Mouse (Mus musculus) lung, postnatal 25 days (tissue): ENCODE measurements around the gene Gemin8.

Experiments
- DNase-seq: peaks from one replicate; pipeline ENCODE4 v3.0.0; 2022; ENCODE audit warnings: low spot score

Gemin8 gene

DNA sequence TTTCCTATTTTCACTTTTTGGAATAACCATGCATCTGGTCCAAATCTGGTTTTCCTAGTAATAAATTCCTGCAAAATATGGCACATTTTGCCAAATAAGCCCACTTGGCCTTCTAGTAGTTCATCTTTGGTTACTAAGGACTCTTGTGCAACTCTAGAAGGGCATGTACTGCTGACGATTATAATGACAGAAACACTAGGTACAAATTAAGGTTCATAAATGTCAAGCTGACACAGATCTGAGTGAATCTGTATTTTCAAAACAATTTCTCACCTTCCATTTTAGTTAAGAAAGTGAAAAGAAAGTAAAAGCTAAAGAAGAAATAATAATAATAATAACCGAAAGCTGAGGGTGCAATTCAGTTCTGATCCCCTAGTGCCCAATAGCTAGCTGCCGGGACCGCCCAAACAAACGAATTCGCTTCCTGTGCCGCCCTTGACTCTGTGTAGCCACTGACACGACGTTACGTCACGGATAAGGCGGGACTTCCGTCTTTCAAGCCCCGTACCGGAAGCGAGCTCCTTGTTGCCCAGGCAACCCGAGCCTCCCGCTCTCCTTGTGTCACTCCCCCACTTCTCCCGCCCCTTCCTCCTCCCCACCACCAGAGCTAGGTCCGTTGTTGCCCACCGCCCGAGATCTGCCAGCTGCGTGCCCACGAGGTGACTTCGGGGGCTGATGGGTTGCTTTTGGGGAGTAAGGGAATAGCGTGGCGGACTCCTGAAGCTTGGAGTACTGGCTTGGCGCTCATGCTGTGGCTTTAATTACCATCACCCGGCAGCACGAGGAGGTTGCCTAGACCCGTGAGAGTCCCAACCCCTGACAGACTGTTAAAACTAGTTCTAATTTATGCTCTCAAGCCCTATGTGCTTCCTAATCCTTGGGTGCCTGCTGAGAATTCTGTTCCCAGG, at the start of gene Gemin8:
TSS of gene Gemin8 (plus strand) at position 563 of the 908 bp plus-strand sequence.
- DNase-seq, result peak; percentile 95

DNA sequence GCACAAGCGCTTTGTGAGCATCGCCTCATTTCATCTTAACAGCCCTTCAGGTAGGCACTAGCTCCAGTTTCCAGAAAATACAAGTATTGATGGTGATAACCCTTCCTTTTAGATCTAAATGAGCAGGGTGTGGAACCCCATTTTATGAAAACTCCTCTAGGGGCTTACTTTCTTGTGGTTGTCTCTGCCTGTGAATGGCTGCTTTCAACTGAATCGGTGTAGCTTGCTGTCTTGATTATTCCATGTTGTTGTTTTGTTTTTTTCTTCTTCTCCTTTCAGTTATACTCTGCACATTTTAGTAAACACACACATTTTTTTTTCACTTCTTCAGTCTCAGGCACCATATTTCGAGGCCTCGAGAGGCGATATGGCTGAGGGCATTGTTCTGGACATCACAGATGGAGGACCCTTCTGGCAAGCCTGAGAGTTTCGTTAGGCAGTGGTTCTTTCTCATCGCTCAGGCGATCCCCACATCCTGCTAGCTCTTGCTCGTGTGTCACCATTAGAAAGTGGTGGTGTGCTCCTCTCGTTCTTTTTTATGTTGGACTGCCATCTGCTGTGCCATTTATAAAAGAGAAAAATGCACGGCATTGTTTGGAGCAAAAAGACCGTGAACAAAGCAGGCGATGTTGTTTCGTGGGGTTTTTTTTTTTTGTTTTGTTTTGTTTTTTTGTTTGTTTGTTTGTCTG, 23.0 kb upstream of the Gemin8 start:
- no peak for DNase-seq

DNA sequence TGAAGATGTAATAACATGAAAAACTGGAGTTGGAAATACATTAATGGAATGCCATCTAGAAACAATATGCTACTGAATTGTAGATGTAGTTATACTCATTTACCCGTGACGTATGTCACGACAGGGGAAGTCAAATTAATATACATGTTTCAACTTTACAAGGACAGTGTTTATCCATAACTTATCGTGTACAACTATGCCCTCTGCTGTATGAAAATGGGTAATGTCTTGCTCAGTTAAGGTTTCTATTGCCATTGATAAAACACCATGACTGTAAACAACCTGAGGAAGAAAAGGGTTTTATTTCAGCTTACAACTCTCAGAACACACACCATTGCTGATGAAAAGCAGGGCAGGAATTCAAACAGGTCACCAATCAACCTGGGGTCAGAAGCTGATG, 7.5 kb upstream of the Gemin8 start:
- no peak for DNase-seq

DNA sequence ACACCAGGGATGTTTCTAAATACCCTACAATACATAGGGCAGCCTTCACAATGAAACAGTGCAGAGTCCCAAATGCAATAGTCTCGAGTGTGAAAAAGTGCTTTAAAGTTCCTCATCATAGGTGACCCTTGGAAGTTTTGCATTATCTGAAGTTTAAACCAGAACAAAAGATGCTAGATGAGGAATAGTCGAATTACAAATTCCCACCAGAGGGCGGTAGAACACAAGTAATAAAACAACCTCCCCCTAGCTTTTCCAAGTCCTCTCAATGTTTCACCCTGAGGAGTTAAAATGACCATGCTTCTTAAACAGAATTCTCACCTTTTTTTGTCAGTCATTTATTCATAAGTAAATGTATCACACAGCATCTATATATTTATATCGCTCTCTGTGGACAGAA, 2.9 kb upstream of the Gemin8 start:
- peak; percentile 24 for DNase-seq

DNA sequence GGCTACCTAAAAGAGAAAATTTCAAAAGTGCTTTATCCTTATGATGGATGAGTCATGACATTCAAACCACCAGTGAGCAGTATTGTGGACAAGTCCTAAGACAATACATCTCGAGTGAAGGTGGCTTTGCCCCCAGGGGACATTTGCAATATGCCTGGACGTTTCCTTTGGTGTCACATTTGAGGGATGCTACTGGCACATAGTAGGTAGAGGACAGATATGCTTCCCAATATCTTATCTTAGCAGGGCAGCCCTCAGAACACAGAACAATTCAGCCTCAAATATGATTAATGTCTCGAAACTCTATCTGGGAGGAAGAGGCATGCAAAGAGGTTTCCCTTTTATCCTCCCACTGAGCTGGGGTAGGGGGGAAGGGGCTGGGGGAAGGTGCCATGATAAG, 2.3 kb upstream of the Gemin8 start:
- no peak for DNase-seq

DNA sequence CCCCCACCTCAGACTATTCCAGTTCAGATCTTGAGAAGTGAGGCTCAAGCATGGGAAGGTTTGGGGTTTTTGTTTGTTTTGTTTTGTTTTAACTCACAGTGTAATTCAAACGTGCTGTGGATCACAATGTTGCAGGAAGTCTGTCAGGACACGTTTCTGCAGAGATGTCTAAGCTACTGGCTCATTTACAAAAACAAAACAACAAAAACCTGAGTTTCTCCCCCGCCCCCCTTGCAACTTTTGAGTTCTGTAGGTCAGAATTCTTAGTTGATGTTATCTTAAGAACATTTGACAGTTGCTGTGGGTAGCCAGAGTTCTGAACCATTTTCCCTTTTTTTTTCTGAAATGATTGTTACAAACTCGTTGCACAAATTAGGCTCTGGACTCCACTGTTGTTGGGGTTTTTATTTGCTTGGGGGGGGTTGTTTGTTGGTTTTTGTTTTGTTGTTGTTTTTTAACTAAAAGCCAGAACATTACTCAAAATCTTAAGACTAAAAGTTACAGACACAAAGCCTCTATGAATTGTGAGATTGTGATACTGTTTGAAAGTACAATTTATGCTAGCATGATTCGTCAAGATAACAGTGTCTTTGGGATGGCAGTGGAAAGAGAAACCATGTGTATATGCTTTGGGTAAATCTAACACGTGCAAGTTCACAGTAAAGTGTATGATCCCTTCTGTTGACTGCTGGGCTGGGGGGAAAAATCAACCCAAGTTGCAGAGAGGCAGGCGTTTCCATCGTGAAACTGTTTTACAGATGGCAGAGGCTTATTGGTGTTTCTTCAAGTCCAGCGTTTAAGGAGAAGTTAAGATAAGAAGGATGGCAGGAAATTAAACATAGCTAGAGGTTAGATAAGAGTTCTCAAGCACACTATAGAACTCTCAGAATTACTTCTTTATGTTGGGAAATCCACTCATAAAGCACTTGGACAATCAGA, 815 bp downstream of the Gemin8 start:
- no peak for DNase-seq

DNA sequence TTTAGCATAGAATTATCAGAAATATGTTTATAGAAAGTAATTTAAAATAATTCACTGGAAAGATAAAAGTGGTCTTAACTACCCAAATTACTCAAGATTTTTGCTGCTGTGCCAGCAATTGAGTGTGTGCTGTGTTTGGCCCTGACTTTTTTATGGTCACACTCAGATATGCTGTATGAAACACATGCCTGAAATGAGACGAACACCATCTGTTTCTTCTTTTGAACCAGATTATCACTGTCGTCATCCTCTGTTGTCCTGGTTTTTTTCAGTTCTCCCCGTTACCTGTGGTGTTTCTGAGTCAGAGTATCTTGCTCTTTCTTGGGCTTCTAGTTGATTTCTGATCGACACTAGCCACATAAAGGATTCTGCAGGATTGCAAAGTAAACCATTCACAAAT, 1.8 kb downstream of the Gemin8 start:
- no peak for DNase-seq

DNA sequence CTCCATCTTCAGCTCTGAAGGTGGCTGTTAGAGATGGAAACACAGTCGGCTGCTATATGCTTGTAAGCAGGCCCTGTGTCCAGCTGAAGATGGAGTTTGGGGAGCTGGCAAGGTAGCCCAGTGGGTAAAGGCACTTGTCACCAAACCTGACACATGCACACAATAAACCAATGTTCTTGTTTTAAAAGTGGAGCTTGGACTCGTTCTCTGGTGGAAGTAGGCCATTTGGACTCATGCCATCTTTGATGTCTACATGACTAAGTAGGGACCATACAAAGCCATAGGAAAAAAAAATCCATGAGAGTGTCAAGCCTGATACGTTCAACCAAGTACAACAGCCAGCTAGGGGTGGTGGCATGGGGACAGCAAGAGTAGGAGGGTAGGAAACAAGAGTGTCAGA, 2.4 kb downstream of the Gemin8 start:
- DNase-seq, result no peak

DNA sequence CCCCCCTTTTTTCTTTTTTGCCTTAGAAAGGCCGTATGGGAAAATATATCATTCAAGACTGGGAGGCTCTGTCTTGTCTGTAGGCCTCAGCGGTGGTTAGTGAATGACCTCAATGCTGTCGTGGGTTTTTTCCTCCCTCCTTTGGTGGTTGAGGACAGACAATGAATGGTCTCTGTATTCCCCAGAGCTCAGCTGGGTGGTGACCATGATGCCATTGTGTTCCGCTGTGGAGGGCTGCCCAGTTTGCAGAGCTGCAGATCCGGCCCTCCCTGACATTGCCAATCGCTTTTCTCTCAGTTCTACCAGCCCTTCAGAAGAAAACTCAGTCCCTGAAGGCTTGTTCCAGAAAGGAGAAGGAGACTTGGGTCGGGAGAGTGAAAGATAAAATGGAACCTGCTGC, 3.5 kb downstream of the Gemin8 start:
- DNase-seq, result peak; percentile 16

DNA sequence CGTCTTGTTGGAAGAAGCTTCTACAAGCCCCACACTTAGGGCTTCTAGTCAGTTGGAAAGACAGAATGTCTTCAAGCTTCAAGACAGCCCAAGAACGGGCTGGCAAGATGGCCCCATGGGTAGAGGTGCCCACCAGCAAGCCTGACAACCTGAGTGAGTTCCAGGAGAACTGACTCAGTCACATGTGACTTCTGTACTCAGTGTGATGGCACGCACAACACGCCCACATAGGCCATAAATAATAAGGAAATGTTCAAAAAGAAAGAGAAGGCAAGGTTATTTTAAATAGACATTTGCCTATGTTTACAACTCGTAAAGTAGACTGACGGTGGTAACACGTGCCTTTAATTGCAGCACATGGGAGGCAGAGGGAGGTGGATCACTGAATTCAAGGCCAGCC, 7.7 kb downstream of the Gemin8 start:
- DNase-seq, result no peak

DNA sequence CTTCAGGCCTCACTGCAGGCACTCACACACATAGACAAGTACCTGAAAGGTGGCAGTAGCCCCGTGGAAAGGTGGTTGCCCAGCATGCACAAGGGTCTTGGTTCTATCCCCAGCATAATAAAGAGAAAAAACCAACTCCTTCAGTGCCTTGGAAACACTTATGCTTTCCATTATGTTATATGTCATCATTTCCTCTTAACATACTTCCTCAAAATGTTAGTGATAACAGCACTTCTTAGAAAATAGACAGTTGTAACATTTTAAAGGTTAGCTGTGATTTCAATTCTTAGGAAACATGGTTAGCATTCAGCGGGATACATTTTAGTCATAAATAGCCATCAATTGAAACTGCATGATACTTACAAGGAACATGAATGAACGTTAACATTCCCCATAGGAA, 12.8 kb downstream of the Gemin8 start:
- no peak for DNase-seq

DNA sequence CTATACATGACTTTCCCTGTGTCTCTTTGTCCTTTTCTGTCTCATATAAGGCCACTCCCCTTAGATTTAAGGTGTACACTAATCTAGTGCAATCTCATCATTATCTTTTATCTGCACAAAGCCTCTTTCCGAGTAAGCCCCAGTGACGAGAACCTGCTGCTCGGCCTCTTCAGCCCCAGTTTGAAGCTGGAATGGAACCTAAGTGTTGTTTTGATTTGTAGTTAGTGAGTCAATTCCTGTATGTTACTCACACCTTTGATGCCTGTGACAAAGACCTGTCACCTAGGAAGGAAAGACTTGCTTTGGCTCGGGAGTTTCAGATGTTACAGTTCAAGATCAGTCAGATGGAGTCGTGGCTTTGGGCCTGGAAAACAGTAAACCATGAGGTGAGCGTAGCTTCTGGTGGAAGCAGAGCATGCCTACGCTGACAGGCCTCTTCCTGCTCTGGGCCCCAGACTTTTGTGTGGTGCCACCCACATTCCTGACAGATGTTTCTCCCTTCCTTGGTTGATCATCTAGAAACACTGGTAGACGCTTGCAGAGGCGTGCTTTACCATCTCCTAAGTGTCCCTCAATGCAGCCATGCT, 15.2 kb downstream of the Gemin8 start:
- no peak for DNase-seq

DNA sequence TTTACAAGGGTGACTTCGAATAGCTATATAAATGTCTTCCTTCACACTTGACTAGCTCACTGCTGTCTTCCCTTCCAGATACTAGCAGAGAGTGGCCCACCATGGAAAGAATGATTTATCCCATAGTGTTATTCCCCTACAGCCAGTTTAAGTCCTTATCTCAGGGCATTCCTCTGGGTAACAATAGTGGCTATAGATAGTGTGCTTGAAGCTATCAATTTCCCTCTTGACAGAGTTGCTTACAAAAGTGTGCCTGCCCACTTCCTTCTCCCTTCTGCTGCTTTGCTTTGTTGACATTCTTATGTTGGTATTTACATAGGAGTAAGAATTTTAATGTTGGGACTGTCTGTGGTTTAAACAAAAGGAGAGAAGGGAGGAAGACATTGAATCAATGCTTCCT, 17.5 kb downstream of the Gemin8 start:
- peak; percentile 11 for DNase-seq

DNA sequence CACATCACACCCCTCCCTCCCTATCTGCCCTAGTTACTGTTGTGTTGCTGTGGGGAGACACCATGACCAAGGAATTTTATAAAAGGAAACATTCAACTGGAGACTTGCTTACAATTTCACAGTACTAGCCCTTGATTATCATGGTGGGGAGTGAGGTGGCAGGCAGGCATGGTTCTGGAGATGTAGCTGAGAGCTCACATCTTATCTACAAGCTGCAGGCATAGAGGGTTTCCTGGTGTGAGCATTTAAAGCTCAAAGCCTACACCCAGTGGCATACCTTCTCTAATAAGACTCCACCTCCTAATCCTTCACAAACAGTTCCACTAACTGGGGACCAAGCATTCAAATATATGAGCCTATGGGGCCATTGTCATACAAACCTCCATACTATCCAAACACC, 26.1 kb downstream of the Gemin8 start:
- no peak for DNase-seq

DNA sequence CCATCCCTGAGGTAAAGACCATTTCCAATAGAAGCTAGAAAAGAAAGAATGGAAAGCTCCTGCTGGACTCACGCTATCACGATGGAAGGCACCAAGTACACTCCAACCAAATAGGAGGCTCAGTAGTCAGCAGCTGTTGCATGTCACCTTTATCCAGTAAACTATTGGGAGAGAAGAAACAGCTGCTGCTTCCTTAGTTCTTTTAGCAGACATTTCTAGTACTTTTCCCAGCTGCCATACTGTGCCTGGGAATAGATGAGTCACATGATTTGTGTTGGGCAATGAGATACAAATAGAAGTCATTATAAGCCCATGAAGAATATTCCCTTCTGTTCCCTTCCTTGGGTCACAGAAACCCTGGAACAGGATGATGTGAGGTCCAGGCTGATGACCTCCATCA, 28.0 kb downstream of the Gemin8 start:
- DNase-seq, result peak; percentile 23

DNA sequence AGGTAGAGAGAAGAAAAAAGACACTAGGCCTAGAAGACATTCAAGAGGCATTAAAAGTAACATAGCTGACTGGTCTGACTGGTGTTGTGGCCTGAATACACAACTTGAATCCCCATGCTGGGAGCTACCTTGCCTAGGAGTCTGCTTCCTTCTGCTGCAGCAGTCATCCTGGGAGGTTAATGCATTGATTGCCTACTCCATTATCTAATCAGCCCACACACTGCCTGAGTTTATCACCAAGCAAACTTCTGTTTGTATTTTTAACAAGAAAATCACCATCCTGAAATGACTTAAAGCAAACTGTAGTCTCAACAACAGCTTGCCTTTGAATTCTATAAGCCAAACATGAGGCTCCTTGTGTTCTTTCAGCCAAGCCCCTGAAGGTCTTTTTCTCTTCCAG, 29.6 kb downstream of the Gemin8 start:
- DNase-seq, result no peak

DNA sequence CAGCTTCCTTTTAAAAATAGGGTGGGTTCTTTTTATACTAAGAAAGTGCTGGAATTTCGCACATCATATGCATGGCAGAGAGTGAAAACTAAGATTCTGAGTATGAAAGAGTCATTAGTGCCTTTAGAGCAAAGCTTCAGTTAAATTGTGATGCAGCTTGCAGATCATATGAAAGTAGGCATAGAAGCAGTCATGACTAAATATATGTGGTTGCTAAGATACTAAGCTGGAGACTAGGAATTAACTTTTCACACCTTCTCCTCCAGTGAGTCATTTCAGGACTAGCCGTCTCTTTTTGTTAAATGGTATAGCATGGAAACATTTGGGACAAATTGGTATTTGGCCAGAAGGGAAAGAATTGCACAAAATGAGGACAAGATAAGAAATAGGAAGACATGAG, 44.3 kb downstream of the Gemin8 start:
- no peak for DNase-seq

DNA sequence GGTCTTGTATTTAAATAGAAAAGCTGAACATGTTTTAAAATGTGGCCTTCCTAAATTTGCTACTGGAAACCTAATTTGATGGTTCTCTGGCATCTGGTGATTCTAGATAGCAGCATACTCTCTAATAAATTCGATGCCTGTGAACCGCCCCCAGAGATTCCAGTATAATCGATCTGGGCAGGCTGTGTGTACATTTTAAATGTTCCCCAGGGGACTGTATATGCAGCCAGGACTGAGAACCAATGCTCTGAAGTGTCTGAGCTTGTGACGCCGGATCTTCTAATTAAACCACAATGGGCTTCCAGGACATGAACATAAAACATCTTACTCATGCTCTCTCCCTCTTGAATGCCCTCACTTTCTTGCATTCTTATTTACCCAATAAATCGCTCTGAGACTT, 46.0 kb downstream of the Gemin8 start:
- DNase-seq, result no peak

DNA sequence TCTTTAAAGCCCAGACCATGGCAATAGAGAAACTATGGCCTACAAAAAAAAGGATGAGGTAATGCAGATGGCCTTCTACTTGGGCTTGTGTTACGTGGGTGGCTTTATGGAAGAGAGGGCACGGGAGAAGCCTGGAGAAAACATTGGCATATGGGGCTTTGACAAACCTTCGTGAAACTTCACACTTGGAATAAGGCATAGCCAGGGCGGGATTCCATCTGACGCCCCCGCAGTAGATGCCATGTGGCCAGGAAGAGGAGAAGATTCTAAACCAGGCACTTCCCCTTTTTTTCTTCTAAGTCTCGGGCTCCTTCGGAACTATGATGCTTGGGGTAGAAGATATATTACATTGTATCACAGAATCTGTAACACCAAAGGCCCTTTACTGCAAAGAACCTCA, 46.5 kb downstream of the Gemin8 start:
- DNase-seq, result no peak

DNA sequence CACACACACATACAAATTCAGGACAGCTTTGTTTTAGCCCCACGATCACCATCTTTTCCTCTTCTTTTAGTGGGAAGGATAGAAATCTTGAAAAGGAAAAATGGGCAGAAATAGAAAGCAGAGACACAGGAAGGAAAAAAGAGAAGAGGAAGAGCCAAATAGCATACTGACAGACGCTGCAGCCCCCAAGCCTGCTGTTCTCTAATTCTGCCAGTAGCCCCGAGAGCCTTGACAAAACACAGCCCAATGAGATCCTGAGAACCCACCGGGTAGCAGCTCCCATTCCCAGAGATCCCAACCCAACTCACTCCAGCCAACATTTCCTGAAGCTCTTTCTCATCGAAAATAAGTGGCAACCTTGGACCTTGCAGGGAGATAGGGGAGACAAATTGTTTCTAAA, 49.1 kb downstream of the Gemin8 start:
- DNase-seq, result no peak

DNA sequence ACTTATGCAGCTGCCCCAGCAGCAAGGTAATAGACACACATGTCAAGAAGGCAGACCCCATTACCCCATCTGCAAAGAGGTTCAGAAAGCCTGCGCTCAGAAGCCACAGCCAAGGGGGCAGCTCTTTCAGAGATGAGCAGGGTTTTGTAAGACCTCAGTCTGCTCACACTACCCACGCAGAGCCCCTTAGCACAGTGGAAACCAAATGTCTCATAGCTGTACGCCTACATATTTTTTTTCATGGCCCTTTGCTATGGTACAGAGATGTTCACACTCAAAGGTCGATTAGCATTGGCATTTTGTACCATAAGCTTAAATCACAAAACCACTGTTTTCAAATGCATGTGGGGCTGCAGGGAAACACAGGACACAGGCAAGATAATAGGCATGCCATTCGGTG, 56.6 kb downstream of the Gemin8 start:
- DNase-seq, result no peak

DNA sequence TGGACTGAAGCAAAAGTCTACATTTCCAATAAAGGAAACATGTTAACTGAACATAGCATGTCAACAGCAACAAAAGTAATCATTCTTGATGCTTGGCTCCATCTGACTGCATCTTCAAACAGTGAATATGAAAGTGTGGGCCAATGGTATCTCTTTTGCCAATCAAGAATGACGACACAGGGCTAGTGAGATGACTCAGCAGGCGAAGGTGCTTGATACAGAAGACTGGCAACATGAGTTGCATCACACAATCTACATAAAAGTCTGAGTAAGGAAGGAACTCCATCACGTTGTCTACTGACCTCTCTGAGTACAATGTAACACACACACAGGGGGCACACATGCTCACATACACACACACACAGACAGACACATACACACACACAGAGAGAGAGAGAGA, 59.5 kb downstream of the Gemin8 start:
- no peak for DNase-seq
